Mouse (Mus musculus) small intestine, adult 2 months (tissue): Measurements from ENCODE around the gene Zbtb9.

Experiments used
- CTCF ChIP-seq: fragments of 200-500 bp; IDR thresholded peaks from 2 replicates; pipeline ENCODE4 v1.5.1; 2012; ENCODE audit warnings: low read depth, mild to moderate bottlenecking, control low read depth, inconsistent platforms, low read length, moderate library complexity, mixed read lengths; ENCODE audit not compliant: insufficient replicate concordance, insufficient read length; ENCODE audit errors: extremely low read depth
- POLR2A ChIP-seq: fragments of 200-500 bp; IDR thresholded peaks from 2 replicates; pipeline ENCODE4 v1.6.1; 2012; ENCODE audit warnings: low read depth, mild to moderate bottlenecking, control low read depth, inconsistent platforms, low read length, moderate library complexity

DNA sequence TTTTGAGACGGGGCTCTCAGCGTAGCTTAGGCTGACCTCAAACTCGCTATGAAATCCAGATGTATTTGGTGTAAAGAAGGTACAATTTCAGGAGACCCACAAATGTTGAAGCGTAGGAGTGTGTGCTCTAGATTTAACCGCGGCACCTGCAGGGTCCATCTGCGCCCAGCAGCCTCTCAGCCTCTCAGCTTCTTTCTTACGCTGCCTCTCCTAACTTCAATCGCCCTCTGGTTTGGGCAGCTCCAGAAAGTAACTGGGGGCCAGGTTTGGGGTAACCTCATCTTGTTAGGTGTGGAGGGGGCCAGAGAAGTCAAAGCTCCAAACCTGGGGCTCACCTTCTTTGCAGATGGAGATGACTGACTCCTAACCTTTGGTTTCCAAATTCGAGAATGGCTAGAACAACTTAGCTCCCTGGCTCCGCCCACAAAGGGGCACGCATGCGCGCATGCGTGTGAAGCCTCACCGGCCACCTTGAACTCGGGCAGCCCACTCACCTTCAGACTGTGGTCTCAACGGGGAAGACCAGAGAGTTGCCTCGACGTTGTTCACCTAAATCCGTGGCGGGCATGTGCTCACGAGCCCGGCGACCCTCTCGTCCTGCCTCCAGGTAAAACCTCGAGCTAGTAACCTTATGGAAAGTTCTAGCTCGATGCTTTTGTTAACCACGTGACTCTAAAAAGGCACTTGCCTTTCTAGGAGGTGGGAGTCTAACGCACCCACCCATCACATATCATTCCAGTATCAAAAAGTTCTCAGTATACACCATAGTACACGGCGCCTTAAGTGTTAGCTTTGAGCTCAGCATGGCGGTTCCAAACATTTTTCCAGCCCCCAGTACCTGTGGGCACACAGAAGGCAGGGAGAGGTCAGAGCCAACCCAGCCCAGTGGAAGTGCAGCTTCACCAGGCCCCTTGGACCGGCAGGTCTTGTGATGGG, 44.9 kb downstream of the Zbtb9 start:
- TF ChIP-seq CTCF (no peak), POLR2A (0 out of 2 replicates have a peak, but pooled peaks have one; percentile 30)
